Mouse (Mus musculus): ENCODE data around the gene Glra1.
"Not testable (repeated sequence)": the region's sequence is repeated elsewhere in the genome, so short reads cannot be mapped to it uniquely, and the experiment has no call there.

Glra1 gene

DNA sequence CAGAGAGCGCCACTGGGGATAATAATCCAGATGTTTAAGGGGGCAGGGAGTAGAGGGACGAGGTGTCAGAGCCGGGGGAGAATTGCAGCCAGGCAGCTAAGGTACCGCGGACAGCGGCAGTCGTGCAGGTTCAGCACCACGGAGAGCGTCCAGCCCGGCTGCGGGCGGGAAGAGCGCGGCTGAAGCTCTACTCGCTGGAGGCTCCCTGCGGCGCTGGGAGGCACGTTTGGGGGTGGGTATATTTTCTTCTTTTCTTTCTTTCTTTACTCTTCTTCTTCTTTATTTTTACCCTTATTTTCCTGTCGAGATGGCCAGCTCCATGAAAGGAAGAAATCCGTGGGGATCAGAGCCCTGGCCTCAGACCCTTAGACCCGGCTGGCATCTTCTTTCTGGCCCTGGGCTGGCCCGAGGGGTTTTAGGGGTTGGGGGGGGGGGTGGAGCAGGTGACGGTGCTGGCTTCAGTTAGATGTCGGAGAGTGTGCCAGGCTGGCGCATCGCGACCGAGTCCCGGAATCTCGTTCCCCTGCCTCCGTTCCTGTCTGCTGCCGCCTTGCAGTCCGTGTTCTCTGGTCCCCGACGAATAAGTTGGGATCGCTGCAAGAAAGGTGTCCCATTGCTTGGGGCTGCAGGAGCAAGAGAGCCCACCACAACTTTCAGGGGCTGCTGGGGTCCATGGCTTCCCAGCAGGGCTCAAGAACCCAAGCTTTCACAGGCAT is at the start of gene Glra1:
Gene Glra1, minus strand, starts transcription at position 391 of the 716 bp plus-strand sequence.
- peak; percentile 3 for DNase-seq (ENCODE audit: low read depth)

DNA sequence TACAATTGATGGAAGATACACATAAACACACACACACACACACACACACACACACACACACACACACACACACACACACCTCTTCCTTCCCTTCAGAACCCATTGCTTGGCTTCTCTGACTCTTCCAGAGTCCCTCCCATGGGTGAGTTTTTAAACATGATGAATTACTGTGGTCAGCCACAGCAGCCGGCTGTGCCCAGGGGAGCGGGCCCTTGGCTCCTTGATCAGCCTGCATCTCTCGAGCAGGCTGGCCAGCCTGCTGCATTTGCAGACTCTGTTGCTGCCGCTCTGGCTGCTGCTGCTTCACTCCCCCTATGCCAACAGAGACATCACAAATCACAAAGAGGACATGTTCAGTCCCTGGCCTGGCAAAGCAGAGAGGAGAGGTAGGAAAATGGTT is 29.0 kb upstream of the Glra1 start:
- DNase-seq (ENCODE audit: low read depth), result no peak

DNA sequence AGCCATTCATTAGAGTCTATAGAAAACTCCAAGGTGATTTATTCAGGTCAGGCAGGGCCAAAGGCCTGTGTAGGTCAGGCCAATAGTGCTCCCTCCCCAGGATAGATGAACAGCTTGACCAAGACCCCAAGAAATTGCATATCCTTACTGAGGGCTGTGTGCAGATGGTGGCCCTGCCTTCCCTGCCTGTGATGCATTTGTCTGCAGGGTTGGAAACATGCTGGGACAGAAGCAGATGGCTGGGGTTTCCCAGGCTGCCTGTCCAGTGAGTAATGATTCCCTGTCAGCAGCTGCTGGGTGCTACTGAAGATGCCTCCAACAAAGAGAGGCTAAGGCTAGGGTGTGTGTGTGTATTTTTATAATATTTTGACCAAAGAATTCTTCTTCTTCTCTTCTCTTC is 25.9 kb upstream of the Glra1 start:
- no peak for DNase-seq (ENCODE audit: low read depth)

DNA sequence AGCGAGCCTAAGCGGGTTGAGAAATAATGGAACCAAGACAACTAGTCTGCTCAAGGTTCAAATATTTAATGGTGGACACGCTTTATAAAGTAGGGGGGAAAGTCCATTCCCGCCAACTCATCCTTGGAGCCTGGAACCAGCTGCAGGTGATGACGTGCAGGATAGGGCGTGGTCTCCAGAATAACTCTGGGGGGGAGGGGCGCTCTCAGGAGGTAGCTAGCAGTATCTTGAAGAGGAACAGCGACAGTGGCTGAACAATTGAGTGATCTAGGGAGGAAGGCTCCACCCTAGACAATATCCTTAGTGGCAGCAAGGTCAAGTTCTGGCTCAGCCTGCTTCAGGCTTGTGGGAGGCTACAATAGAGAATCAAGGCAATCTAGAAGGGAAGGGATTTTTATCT is 6.6 kb upstream of the Glra1 start:
- DNase-seq (ENCODE audit: low read depth), result not testable (repeated sequence)

DNA sequence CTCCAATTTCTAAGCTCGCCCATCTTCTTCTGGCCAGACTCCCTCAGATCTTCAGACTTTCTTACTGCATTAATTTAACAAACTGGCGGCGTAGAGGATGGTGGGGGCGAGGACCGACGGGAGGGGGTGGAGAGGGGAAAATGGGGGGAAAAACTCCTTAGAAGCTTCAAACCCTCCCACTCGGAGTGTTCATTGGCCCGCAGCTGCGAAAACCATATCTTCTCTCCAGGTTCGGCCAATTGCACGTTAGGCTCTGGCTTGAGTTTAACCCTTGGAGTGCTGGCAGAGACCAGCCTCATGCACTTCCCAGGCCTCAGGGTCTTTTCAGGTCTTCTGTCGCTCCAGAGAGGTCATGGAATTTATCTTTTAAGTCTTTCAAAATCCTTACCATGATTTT is 524 bp upstream of the Glra1 start:
- no peak for DNase-seq (ENCODE audit: low read depth)

DNA sequence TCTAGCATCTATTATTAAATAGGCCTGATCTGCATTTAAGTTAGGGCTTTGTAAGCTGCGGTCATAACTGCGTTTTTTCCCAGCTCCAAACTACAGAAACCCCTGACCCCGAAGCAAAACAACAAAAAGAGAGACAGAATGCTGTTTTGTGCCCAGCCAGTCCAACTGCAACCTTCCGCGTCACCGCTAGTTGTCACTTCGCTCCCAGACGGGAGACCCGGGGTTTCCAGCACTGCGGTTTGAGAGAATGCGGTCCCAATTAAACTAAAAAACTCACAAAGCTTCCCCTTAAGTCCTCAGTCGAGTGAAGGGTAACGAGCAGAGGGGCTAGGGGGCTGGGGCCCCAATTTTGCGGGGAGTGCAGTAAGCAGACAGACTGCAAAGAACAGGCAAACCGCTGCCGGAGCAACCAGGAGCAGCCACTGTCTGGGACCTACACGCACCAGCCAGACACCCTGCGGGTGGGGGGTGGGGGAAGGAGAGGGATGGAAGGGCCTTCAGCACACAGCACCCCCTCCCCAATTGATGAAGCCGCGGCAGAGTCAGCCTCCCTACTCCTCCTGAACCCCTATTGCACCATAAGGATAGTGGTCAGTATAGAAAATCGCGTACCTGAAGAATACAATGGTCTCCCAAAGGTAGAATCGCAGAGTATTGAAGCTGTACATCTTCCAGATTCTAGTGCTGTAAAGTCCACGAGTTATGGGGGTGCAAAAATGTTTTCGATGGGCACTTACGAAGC is 761 bp downstream of the Glra1 start:
- no peak for DNase-seq (ENCODE audit: low read depth)

DNA sequence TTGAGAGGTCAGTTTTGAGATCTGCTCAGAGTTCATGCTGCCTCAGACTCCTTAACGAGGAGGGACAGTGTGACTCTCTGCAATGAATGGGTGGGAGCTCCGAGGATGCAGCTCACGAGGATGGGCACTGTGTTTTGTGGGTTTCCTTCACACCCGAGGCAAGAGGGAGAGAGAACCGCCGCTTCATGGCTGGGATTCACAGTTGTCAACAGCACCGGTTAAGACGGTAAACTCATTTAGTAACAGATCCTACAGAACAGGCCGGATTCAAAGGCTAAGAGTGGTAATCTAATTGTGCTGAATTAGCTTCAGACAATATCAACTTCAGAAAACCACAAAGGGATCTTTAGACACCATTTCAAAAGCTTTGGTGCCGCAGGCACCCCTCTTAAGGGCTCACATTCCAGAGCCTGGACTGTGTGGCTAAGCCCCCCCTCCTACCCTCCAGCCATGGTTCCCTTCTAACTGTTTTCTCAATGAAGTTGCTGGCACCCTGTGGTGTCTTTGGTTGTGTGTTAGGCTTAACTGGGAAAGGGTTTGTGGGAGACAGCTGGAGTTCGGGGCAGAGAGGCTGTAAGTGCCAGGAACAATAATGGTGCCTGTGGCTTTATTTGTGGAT is 6.4 kb downstream of the Glra1 start:
- DNase-seq (ENCODE audit: low read depth), result no peak

DNA sequence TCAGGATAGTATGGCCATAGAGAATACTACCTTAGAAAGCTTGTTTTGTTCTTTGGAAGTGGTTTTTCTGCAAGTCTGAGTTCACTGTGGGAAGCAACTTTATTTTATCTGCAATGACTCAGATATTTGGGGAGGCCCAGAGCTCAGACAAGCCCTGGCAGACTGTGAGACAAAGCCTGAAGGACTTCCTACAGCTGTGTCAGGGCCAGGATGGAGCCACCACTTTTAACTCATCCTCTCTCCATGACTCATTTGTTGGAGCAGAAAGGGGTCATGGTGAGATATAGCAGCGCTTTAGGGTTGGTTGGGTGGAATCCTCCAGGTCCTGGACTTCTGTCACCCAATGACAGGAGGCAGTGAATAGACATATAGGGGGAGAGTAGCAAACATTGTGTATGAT is 12.3 kb downstream of the Glra1 start:
- no peak for DNase-seq (ENCODE audit: low read depth)

DNA sequence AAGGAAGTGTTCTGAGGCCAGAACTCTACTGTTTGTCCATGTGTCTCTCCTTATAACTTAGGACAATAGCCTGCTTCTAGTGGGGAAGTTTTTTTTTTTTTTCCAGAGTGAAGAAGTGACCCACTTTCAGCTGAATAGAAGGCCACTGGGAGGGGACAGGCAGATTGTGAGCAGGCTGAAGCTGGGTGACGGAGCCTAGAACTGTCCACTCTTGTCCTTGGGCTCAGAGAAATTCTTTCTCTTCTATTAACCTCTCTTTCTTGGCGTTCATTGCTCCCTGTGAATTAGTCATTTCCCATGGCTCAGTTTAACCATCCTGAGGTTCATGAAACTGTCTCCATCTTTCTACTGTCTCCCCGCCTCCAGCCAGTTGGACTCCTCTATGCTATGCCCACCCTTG is 13.6 kb downstream of the Glra1 start:
- no peak for DNase-seq (ENCODE audit: low read depth)

DNA sequence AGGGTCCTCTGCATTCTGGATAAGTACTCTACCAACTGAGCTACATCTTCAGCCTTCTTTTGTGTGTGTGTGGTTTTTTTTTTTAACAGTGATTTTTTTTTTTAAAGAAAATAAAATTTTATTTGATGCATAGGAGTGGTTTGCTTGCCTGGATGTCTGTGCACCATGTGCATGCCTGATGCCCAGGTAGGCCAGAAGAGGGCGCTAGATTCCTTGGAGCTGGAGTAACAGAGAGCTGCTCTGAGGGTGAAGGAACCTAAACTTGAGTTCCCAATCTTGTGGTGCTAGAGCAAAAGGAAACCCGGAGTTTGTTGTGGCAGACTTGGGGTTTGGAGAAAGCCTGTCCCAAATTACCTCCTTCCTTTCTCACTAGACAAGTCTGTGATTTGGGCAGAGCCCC is 16.8 kb downstream of the Glra1 start:
- DNase-seq (ENCODE audit: low read depth), result no peak

DNA sequence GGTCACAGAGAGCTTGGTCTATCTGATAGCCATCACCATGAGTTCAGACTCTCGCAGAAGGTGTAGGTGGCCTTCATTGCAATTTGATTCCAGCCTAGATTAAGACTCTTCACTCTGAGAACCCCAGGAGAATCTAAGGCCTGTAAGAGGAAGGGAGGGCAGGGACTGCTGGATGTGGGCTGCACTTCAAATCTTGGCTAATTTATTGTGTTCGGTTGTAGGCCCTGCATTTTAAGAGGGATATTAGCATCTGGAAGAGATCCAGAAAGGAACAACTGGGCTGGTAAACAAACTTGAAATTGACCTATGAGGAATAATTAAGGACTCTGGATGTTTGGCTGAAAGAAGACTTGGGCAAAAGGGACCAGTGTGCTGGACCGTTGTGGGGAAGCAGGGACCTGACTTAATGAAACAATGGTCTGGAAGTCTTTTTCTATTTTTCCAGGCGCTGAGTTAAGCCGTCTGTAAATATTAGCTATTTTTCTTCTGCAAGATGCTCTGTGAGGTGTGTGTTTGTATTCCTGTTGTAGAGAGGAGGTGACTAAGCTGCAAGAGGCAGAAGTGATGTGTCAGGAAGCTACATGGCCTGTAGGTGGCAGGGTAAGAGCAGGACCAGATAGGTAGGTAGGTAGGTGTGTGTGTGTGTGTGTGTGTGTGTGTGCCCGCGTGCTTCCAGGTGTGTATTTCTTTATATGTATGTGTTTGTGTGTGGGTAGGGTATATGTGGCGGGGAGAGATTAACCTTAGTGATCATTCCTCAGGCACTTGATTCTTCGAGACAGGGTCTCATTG is 18.4 kb downstream of the Glra1 start:
- DNase-seq (ENCODE audit: low read depth), result no peak

DNA sequence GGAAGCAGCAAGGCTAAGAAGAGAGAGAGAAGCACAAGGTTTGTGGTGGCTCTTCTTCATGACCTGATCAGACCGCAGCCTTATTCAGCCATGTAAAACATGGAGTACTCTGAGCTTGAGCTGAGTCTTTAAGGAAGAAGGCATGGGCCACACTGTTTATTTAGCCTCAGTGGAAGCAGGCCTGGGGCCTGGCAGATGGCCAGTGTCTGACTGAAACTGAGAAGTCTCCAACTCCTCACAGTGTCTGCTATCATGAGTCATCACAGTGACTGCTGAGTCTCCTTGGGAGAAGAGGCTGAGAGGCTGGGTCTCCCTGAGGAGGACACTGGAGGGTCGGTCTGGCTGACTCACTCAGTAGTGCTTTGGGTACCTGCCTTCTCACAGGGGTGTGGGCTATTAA is 33.6 kb downstream of the Glra1 start:
- no peak for DNase-seq (ENCODE audit: low read depth)

DNA sequence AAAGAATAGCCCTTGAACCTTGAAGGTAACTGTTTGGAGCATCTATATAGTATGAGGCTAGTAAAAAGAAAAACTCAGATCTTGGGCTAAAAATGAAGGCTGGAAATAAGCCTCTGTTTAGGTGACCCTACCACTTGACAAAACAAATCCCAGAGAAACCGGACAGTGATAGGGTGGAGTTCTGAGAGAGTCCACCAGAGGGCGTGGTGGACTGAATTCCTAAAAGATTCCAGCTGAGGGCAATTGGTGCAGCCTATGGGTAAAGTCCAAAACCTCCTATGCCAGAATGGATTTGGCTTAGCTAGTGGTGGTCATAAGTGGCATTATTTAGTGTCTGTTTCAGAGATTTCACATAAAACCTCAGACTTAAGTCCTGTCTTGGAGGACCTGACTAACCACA is 36.9 kb downstream of the Glra1 start:
- DNase-seq (ENCODE audit: low read depth), result no peak

DNA sequence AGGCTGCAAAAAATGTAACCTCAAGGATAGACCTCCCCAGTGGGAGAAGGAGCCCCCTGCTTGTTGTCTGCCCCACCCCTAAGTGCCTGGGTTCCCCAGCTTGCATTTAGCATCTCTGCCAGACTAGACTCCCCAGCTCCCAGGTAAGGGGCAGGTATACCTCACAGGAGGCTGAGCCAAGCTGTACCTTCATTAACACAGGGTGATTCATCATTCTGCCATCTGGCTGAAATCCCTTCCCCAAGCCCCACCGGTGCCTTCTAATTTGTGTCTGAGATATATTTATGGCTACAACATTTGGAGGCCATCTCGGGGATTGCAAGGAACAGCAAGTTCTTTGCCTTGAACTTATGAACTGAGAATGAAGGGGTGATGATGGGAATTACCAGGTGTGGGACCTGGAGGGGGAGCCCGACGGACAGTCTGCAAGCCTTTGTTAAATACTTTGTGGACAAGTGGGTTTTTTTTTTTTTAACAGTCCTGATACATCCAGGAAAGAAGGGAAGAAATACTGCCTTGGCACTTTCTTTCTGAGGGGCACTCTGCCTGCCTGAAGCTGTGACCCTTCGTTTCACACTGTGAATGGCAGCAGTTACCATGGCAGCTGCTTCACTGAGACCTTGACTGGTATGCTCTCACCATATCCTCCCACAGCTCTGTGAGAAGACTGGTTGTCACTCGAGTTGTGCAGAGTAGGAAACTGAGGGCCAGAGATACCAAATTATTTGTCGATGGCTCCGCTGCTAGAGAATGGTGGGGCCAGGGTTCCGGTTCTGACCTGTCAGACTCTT is 41.5 kb downstream of the Glra1 start:
- no peak for DNase-seq (ENCODE audit: low read depth)

DNA sequence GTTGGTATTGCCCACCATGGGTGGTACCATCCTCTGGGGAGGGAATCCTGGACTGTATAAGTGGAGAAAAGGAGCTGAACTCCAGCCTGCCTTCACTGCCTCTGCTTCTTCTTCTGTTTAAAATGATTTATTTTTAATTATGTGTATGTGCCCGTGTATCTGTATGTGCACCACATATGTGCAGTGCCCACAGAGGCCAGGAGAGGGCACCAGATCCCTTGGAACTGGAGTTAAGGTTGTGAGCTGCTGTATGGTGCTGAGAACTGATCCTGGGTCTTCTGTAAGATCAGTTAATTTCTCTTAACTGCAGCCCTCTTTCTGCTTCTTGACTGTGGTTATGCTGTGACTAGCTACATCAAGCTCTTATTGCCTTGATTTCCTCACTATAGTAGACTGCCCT is 62.3 kb downstream of the Glra1 start:
- no peak for DNase-seq (ENCODE audit: low read depth)

DNA sequence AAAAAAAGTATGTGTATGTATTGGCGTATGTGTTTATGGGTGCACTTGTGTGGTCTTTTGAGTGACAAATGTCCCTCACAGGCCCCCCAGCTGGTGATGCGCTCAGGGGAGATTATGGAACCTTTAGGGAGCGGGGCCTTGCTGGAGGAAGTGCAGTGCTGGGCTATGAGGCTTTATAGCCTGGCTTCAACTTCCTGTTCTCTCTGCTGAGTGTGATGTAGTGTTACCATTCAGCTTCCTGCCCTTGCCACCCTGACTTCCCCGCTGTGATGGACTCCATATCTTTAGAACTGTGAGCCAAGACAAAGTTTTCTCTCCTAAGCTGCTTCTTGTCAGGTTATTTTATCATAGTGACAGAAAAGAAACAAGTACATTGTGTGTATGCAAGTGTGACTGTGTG is 65.3 kb downstream of the Glra1 start:
- no peak for DNase-seq (ENCODE audit: low read depth)

DNA sequence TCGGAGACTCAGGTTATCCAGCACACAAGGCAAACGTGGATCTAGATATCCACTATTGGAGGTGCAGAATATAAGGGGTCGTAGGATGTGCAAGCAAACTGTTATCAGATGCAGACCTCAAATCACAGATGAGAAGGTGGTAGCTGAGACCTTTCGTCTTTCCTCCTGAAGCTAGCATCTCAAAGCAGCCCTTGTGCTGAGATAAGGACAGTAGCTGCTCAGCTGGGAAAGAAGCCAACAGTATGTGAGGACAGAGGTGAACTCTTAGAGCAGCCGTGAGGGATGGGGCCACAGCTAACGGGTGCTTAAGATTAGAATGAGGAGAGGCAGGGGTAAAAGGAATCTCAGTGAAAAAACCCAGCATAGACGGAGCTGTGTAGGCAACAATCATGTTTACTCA is 65.9 kb downstream of the Glra1 start:
- no peak for DNase-seq (ENCODE audit: low read depth)

DNA sequence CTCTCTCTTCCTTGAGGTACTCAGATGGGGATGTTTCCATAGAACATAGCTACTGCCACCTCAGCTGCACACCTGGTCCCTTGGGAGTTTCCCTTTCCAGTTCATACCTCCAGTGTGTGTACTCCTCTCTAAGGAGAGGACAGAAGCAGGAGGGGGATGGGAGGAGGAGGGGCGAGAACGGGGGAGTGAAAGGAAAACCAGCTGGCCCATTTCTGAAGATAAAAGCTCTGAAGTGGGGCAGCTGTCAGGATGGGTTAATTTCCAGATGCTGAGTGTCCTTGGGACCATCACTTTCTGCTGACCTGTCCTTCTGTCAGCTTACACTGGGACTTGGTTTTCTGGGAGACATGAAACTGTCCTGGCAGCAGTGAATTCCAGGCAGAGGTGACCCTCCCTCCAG is 73.2 kb downstream of the Glra1 start:
- DNase-seq (ENCODE audit: low read depth), result no peak

DNA sequence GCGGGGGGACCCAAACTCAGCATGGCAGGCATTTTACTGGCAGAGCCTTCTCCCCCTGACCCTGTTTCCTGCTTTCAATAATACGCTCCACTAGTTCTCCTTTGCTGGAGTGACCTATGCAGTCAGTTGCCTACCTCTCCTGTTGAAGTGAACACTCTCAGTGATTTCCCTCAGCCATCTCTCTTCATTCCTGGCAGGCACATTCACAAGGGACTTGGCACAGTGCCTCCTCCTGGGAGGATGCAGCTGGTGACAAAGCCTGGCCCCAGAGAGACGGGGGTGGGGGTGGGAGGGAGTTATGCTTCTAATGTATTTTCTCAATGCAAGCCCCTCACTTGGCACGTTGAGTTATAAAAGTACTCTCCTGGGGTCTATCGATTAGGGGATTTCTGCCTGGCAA is 74.6 kb downstream of the Glra1 start:
- no peak for DNase-seq (ENCODE audit: low read depth)

DNA sequence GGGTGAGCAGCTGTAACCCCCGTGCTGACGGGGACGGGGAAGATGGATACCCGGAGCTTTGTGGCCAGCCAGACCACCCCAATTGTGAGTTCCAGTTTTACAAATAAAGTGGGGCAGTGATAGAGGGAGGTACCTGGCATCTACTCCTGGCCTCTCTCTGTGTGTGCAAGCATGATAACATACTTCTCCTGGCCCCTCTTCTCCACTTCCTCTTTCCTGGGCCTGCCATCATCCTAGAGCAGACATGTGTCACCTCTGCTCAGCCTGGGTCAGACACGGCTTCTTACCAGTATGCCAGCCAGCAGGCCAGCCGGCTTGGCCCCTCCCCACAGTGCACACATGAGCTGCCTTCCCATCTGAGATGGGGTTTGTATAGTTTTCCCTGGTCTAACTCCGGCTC is 77.3 kb downstream of the Glra1 start:
- DNase-seq (ENCODE audit: low read depth), result no peak

DNA sequence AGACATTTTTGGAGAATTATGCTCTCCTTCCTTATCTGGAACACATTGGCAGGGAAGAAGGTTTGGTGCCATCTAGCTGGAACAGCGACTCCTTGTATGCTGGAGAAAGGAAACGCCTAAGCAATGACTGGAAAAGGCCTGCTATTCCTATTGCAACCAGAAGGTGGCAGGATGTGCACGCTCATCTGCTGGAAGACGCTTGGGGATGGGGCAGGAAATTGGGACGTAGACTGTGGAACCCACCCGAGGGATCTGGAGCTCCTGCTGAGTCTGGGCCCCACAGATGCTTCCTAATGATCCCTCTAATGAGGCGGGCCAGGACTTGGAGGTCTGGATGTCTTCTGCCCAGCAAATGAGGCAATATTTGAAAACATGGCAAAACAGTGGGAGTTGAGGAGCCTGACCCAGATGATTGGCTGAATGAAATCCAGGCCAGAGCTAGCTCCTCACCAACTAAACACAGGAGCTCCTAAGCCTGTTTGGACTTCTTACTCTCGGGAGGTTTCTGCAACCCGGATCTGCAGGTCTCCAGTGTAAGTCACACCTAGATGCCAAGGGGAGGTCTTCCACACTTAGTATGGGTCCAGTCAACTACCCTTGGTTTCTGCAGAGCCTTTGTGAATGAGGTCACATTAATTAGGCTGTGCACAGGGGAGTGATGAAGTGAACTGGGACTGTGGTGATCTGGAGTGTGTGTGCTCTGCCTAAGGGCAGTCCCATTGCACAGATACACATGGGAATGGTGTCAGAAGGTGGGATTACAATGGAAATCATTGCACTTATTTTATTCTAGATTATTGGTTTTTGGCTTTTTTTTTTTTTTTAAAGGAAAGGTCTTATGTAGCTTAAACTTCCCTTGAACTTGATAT is 89.0 kb downstream of the Glra1 start:
- DNase-seq (ENCODE audit: low read depth), result peak; percentile 54
